Comparison of ENCODE assay signal across 8 mouse cellular contexts in the genomic region with DNA sequence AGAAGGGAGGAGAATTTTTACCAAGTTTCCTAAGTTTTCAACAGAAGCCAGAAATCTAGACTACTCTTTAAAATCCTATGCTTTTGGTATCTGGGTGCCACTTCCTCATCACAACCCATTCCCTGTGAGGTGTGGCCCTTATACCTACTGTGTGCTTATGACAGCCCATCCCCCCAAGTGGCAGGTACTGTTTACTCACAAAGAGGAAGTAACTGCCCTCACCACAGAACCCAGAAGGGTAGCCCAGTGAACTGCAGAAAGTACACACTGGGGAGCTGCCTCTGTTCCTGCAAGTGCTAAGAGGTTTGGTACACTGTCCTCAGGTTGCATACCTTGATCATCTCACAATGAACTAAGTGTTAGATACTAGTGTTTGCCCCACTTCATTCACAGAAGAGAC. TPM values are rescaled to one million over a fixed set of nuclear protein-coding genes. Genes with fewer than 3 reads are reported as not detected.
DNase-seq lines count a peak whose midpoint lies in the region; ATAC-seq and TF ChIP-seq lines count a peak whose summit lies in the region.

No protein-coding gene starts in this region.

- H3K27me3 ChIP-seq in heart, embryonic 16.5 days (ENCODE audit: control insufficient read depth, insufficient read depth, low read length) = no peaks in the 10 kb centered on the region
- no peaks in the 10 kb centered on the region for H3K27me3 ChIP-seq in limb, embryonic 10.5 days (ENCODE audit: low read depth, poor library complexity, severe bottlenecking)
- H3K27me3 ChIP-seq in neural tube, embryonic 13.5 days = no peaks in the 10 kb centered on the region

- DNase-seq in heart, postnatal 10 days = no peak
- DNase-seq in limb, embryonic 10.5 days (ENCODE audit: low spot score) = no peak
- no peak for DNase-seq in retina, postnatal 1 day
- DNase-seq in MN1 (ENCODE audit: low spot score) = no peak
- no peak for DNase-seq in testis, postnatal 14 days (ENCODE audit: low spot score)

- no peak for TF ChIP-seq POLR2A in bone marrow, adult 2 months (IDR thresholded peaks at IDR 0.05; ENCODE audit: borderline replicate concordance, control insufficient read depth, low read depth, low read length)

- H3K4me2 ChIP-seq in heart, embryonic 16.5 days (ENCODE audit: low read depth, low read length) = peak overlapping the region; percentile 98
- H3K4me2 ChIP-seq in neural tube, embryonic 13.5 days = peak overlapping the region; percentile 90

- H3K9me3 ChIP-seq in heart, embryonic 16.5 days (replicated peaks; ENCODE audit: control insufficient read depth, low read length) = no peaks in the 10 kb centered on the region
- H3K9me3 ChIP-seq in limb, embryonic 10.5 days (replicated peaks) = no peaks in the 10 kb centered on the region
- H3K9me3 ChIP-seq in neural tube, embryonic 13.5 days = no peaks in the 10 kb centered on the region

- H3K27ac ChIP-seq in heart, embryonic 16.5 days (ENCODE audit: low read length) = no peak overlapping the region
- peak overlapping the region; percentile 100 for H3K27ac ChIP-seq in bone marrow, adult 2 months (ENCODE audit: control insufficient read depth, insufficient read depth, low read depth, low read length, poor library complexity)
- no peak overlapping the region for H3K27ac ChIP-seq in limb, embryonic 10.5 days
- no peak overlapping the region for H3K27ac ChIP-seq in neural tube, embryonic 13.5 days (replicated peaks)

- no peak for ATAC-seq in heart, embryonic 16.5 days (replicated peaks; ENCODE audit: extremely low read depth, insufficient read depth, low FRiP score)
- ATAC-seq in neural tube, embryonic 13.5 days (ENCODE audit: low read depth) = no peak

- H3K4me1 ChIP-seq in heart, embryonic 16.5 days (ENCODE audit: control insufficient read depth, insufficient read depth, low read length) = peaks cover 38% of the 10 kb centered on the region
- peaks cover 8% of the 10 kb centered on the region for H3K4me1 ChIP-seq in bone marrow, adult 2 months (ENCODE audit: control insufficient read depth, insufficient read depth, low read length)
- H3K4me1 ChIP-seq in limb, embryonic 10.5 days = peaks cover 36% of the 10 kb centered on the region
- H3K4me1 ChIP-seq in neural tube, embryonic 13.5 days (replicated peaks) = peaks cover 46% of the 10 kb centered on the region

- no peak for TF ChIP-seq CTCF in bone marrow, adult 2 months (IDR thresholded peaks at IDR 0.05; ENCODE audit: control insufficient read depth, insufficient read depth, low read length)

- intact Hi-C loops in heart, postnatal 10 days (cut with DNase I) = no loop called here

- H3K36me3 ChIP-seq in heart, embryonic 16.5 days (ENCODE audit: control insufficient read depth, insufficient read depth) = no peaks in the 10 kb centered on the region
- H3K36me3 ChIP-seq in limb, embryonic 10.5 days = 0 out of 2 replicates have a peak, but pooled peaks cover 5% of the 10 kb centered on the region
- H3K36me3 ChIP-seq in neural tube, embryonic 13.5 days = no peaks in the 10 kb centered on the region

- peak overlapping the region; percentile 95 for H3K9ac ChIP-seq in heart, embryonic 16.5 days (ENCODE audit: low read length)
- no peak overlapping the region for H3K9ac ChIP-seq in neural tube, embryonic 13.5 days

- H3K4me3 ChIP-seq in heart, embryonic 16.5 days (ENCODE audit: low read length) = no peak overlapping the region; the same call in 1 of the 2 replicates
- H3K4me3 ChIP-seq in bone marrow, adult 2 months (replicated peaks; ENCODE audit: control insufficient read depth, low read depth, low read length) = peak overlapping the region; percentile 99
- H3K4me3 ChIP-seq in limb, embryonic 10.5 days = peak overlapping the region; percentile 92
- no peak overlapping the region for H3K4me3 ChIP-seq in neural tube, embryonic 13.5 days

RNA-seq across cellular contexts. Expression of a gene that starts 2.0 kb away (rescaled TPM):
- 42.7 and 46.5 TPM in 2 replicates for polyA plus RNA-seq in heart, embryonic 16.5 days (2015; fragmentation: Nextera tagmentation; extraction: Ambion mirVana)
- 10 to 100 TPM; 61.2 to 62.2 TPM for total RNA-seq in heart, postnatal 10 days (2021)
- 26.7 and 60.0 TPM in 2 replicates for polyA plus RNA-seq in bone marrow, adult 2 months (2011; ENCODE audit: insufficient read depth, insufficient read length, low replicate concordance, missing spikeins)
- 104 and 135 TPM in 2 replicates for polyA plus RNA-seq in limb, embryonic 10.5 days (2016; fragmentation: Nextera tagmentation; extraction: Ambion mirVana)
- polyA plus RNA-seq in neural tube, embryonic 13.5 days (2015; fragmentation: Nextera tagmentation; extraction: Ambion mirVana) = 84.2 and 92.9 TPM in 2 replicates

RNA-seq across cellular contexts. Expression of a gene that starts 9.5 kb away (rescaled TPM):
- 0.04 and 0.89 TPM in 2 replicates for polyA plus RNA-seq in heart, embryonic 16.5 days (2015; fragmentation: Nextera tagmentation; extraction: Ambion mirVana)
- total RNA-seq in heart, postnatal 10 days (2021) = not detected
- not detected in 2 replicates for polyA plus RNA-seq in bone marrow, adult 2 months (2011; ENCODE audit: insufficient read depth, insufficient read length, low replicate concordance, missing spikeins)
- 0.04 TPM in 1 of 2 replicates, not detected in the other for polyA plus RNA-seq in limb, embryonic 10.5 days (2016; fragmentation: Nextera tagmentation; extraction: Ambion mirVana)
- polyA plus RNA-seq in neural tube, embryonic 13.5 days (2015; fragmentation: Nextera tagmentation; extraction: Ambion mirVana) = 0.06 and 0.07 TPM in 2 replicates

RNA-seq across cellular contexts. Expression of a gene that starts 57.9 kb away (rescaled TPM):
- polyA plus RNA-seq in heart, embryonic 16.5 days (2015; fragmentation: Nextera tagmentation; extraction: Ambion mirVana) = 0.04 TPM in 1 of 2 replicates, not detected in the other
- under 1 TPM; 0.05 to 0.10 TPM for total RNA-seq in heart, postnatal 10 days (2021)
- polyA plus RNA-seq in bone marrow, adult 2 months (2011; ENCODE audit: insufficient read depth, insufficient read length, low replicate concordance, missing spikeins) = not detected in 2 replicates
- 0.24 and 0.54 TPM in 2 replicates for polyA plus RNA-seq in limb, embryonic 10.5 days (2016; fragmentation: Nextera tagmentation; extraction: Ambion mirVana)
- polyA plus RNA-seq in neural tube, embryonic 13.5 days (2015; fragmentation: Nextera tagmentation; extraction: Ambion mirVana) = 12.2 and 17.5 TPM in 2 replicates

Comparison
In these comparisons a context has a peak if more than half of its experiments do, and no peak if none do; other contexts are left out.
1. H3K4me3 ChIP-seq: peak in bone marrow, adult 2 months (single experiment) and limb, embryonic 10.5 days (single experiment); none in heart, embryonic 16.5 days (single experiment) and neural tube, embryonic 13.5 days (single experiment).